Mouse (Mus musculus): ENCODE measurements at regions not wholly inside any gene's neighbourhood (a gene's known extent, or its start where the extent isn't known, plus 50 kb on each side); places are given as distances from the start of the nearest gene placed in this dataset.
A peak's percentile ranks its signal among the peaks of the same experiment; 100 is the strongest.
"Not testable (repeated sequence)": the region's sequence is repeated elsewhere in the genome, so short reads cannot be mapped to it uniquely, and the experiment has no call there.

- H3K36me3 ChIP-seq (ENCODE audit: control insufficient read depth, insufficient read depth, low read length); ATAC-seq; H3K27ac ChIP-seq (ENCODE audit: low read length); H3K4me2 ChIP-seq (ENCODE audit: low read length); H3K9ac ChIP-seq (ENCODE audit: low read depth, low read length); H3K4me1 ChIP-seq (ENCODE audit: control insufficient read depth, insufficient read depth, low read length); H3K4me3 ChIP-seq (ENCODE audit: low read depth, low read length); H3K27me3 ChIP-seq (ENCODE audit: control insufficient read depth, insufficient read depth, low read depth, low read length); H3K9me3 ChIP-seq (replicated peaks; ENCODE audit: control insufficient read depth, low read length, poor library complexity, severe bottlenecking): not testable (repeated sequence)
- 61% methylated on average over 2 of the region's 2 CpGs for WGBS
These were observed 102.0 kb upstream of the Zfp746 start for GRCm38 (mm10) chr6:48188363-48188762.

- H3K4me3 ChIP-seq (ENCODE audit: low read depth, low read length): no peak overlapping the region
- H3K27ac ChIP-seq (ENCODE audit: low read length): no peak overlapping the region
- no peaks in the 10 kb centered on the region for H3K36me3 ChIP-seq (ENCODE audit: control insufficient read depth, insufficient read depth, low read length)
- H3K9me3 ChIP-seq (replicated peaks; ENCODE audit: control insufficient read depth, low read length, poor library complexity, severe bottlenecking): no peaks in the 10 kb centered on the region
- no peaks in the 10 kb centered on the region for H3K4me1 ChIP-seq (ENCODE audit: control insufficient read depth, insufficient read depth, low read length)
- no peak for ATAC-seq
- no peak overlapping the region for H3K4me2 ChIP-seq (ENCODE audit: low read length)
- no peaks in the 10 kb centered on the region for H3K27me3 ChIP-seq (ENCODE audit: control insufficient read depth, insufficient read depth, low read depth, low read length)
- WGBS: 29% methylated on average over 1 of the region's 1 CpGs
- H3K9ac ChIP-seq (ENCODE audit: low read depth, low read length): no peak overlapping the region
These were observed 98.9 kb upstream of the Zfp746 start for GRCm38 (mm10) chr6:48185311-48185710.

GRCm38 (mm10) chr6:48178360-48179120 is 92.1 kb upstream of the Zfp746 start:
- 47% methylated on average over 3 of the region's 3 CpGs for WGBS
- Histone ChIP-seq H3K27ac (ENCODE audit: low read length) (no peak overlapping the region), H3K36me3 (ENCODE audit: control insufficient read depth, insufficient read depth, low read length) (no peaks in the 10 kb centered on the region), H3K9ac (ENCODE audit: low read depth, low read length) (no peak overlapping the region; the same call in 1 of the 2 replicates), H3K27me3 (ENCODE audit: control insufficient read depth, insufficient read depth, low read depth, low read length) (no peaks in the 10 kb centered on the region), H3K9me3 (replicated peaks; ENCODE audit: control insufficient read depth, low read length, poor library complexity, severe bottlenecking) (no peaks in the 10 kb centered on the region), H3K4me2 (ENCODE audit: low read length) (no peak overlapping the region; the same call in 1 of the 2 replicates), H3K4me1 (ENCODE audit: control insufficient read depth, insufficient read depth, low read length) (peaks cover 4% of the 10 kb centered on the region; the same call in 1 of the 2 replicates), H3K4me3 (ENCODE audit: low read depth, low read length) (no peak overlapping the region)
- ATAC-seq: peak; percentile 84

- H3K9me3 ChIP-seq (replicated peaks; ENCODE audit: control insufficient read depth, low read length, poor library complexity, severe bottlenecking): no peaks in the 10 kb centered on the region
- no peak overlapping the region for H3K4me2 ChIP-seq (ENCODE audit: low read length)
- no peak overlapping the region for H3K9ac ChIP-seq (ENCODE audit: low read depth, low read length)
- H3K36me3 ChIP-seq (ENCODE audit: control insufficient read depth, insufficient read depth, low read length): no peaks in the 10 kb centered on the region
- H3K27me3 ChIP-seq (ENCODE audit: control insufficient read depth, insufficient read depth, low read depth, low read length): no peaks in the 10 kb centered on the region
- WGBS: 12% methylated on average over 2 of the region's 2 CpGs
- H3K4me1 ChIP-seq (ENCODE audit: control insufficient read depth, insufficient read depth, low read length): peaks cover 4% of the 10 kb centered on the region; the same call in 1 of the 2 replicates
- H3K4me3 ChIP-seq (ENCODE audit: low read depth, low read length): no peak overlapping the region
- H3K27ac ChIP-seq (ENCODE audit: low read length): no peak overlapping the region
- no peak for ATAC-seq
These were observed 91.5 kb upstream of the Zfp746 start for GRCm38 (mm10) chr6:48177936-48178335.

- H3K27ac ChIP-seq (ENCODE audit: low read length): no peak overlapping the region
- ATAC-seq: no peak
- no peak overlapping the region for H3K9ac ChIP-seq (ENCODE audit: low read depth, low read length)
- peaks cover 4% of the 10 kb centered on the region; the same call in 1 of the 2 replicates for H3K4me1 ChIP-seq (ENCODE audit: control insufficient read depth, insufficient read depth, low read length)
- no peaks in the 10 kb centered on the region for H3K27me3 ChIP-seq (ENCODE audit: control insufficient read depth, insufficient read depth, low read depth, low read length)
- 78% methylated on average over 2 of the region's 2 CpGs for WGBS
- H3K36me3 ChIP-seq (ENCODE audit: control insufficient read depth, insufficient read depth, low read length): no peaks in the 10 kb centered on the region
- no peak overlapping the region for H3K4me3 ChIP-seq (ENCODE audit: low read depth, low read length)
- no peak overlapping the region for H3K4me2 ChIP-seq (ENCODE audit: low read length)
- H3K9me3 ChIP-seq (replicated peaks; ENCODE audit: control insufficient read depth, low read length, poor library complexity, severe bottlenecking): no peaks in the 10 kb centered on the region
These were observed 88.8 kb upstream of the Zfp746 start for GRCm38 (mm10) chr6:48175234-48175633.

GRCm38 (mm10) chr6:48172769-48173168 is 86.4 kb upstream of the Zfp746 start:
- ATAC-seq; H3K4me1 ChIP-seq (ENCODE audit: control insufficient read depth, insufficient read depth, low read length); H3K9ac ChIP-seq (ENCODE audit: low read depth, low read length); H3K27me3 ChIP-seq (ENCODE audit: control insufficient read depth, insufficient read depth, low read depth, low read length); H3K4me2 ChIP-seq (ENCODE audit: low read length); H3K36me3 ChIP-seq (ENCODE audit: control insufficient read depth, insufficient read depth, low read length); H3K27ac ChIP-seq (ENCODE audit: low read length); H3K9me3 ChIP-seq (replicated peaks; ENCODE audit: control insufficient read depth, low read length, poor library complexity, severe bottlenecking); H3K4me3 ChIP-seq (ENCODE audit: low read depth, low read length): not testable (repeated sequence)
- WGBS: 96% methylated on average over 9 of the region's 13 CpGs

GRCm38 (mm10) chr6:48136851-48137250 is 50.5 kb upstream of the Zfp746 start:
- 59% methylated on average over 2 of the region's 2 CpGs for WGBS
- Histone ChIP-seq H3K9me3 (replicated peaks; ENCODE audit: control insufficient read depth, low read length, poor library complexity, severe bottlenecking) (no peaks in the 10 kb centered on the region), H3K4me2 (ENCODE audit: low read length) (no peak overlapping the region), H3K27me3 (ENCODE audit: control insufficient read depth, insufficient read depth, low read depth, low read length) (no peaks in the 10 kb centered on the region), H3K4me3 (ENCODE audit: low read depth, low read length) (no peak overlapping the region), H3K36me3 (ENCODE audit: control insufficient read depth, insufficient read depth, low read length) (no peaks in the 10 kb centered on the region), H3K4me1 (ENCODE audit: control insufficient read depth, insufficient read depth, low read length) (no peaks in the 10 kb centered on the region), H3K27ac (ENCODE audit: low read length) (no peak overlapping the region), H3K9ac (ENCODE audit: low read depth, low read length) (no peak overlapping the region)
- no peak for ATAC-seq
